Mouse (Mus musculus): ENCODE measurements around the gene Col8a1. TPM values are rescaled to one million over a fixed set of nuclear protein-coding genes. Genes with fewer than 3 reads are reported as not detected.
A peak's percentile ranks its signal among the peaks of the same experiment; 100 is the strongest.

Col8a1 gene
- total RNA-seq (2014; rRNA removed) (5.5 and 7.7 TPM in 2 replicates), polyA plus RNA-seq (2015; fragmentation: Nextera tagmentation; extraction: Ambion mirVana) (1.9 and 3.5 TPM in 2 replicates)

DNA sequence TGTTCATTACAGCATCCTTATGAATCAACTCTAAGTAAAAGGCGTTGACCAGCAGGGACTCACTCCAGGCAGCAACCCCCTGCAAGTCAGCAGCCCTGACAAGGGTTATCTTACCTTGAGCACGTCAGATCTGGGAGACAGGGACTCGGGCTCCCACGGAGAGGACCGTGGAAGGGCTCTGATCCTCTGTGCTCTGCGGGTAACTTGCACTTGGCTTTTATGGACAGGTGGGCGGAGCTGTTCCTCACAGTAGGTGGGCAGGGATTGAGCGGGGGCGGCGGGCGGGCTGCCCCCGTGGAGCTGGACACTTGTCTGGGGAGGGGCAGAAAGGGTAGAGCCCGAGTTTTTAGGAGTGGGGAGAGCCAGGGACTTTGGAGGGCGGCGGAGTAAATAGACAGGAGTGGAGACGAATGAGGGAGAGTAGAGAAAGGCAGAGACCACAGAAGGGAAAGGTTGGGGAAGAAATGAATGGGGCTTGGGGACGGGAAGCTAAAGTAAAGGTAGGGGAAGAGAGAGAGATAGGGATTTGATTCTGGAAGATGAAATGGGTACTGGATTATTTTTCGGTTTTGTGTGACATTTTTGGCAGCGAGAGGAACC is at the start of gene Col8a1:
TSS of gene Col8a1 (minus strand) at position 212 of the 600 bp plus-strand sequence.
- H3K27me3 ChIP-seq (ENCODE audit: insufficient read depth, low read length), result no peaks in the 10 kb centered on the region

DNA sequence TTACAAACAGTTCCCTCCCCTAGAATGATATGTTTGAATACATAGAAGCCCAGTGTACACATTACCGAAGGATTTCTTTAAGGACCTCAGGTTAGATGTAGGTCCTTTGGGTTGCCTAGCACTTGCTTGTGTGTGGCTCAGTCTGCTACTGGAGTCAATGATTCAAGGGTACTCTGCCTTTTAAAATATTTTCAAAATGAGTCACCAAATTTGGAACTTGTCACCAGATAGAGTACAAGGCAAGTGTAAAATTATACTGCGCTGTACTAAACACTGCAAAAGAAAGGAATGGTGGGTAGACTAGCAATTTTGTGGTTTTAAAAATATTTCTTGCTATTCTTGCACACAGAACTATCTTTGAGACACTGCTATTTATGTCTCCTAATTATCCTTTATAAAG is 47.3 kb upstream of the Col8a1 start:
- no peak for TF ChIP-seq CTCF (IDR thresholded peaks at IDR 0.05; ENCODE audit: low read depth)
- no peak overlapping the region for H3K4me3 ChIP-seq (ENCODE audit: low read depth, low read length)
- DNase-seq (no peak), ATAC-seq (no peak)
- 99% methylated on average over 2 of the region's 2 CpGs for WGBS
- H3K4me2 ChIP-seq (ENCODE audit: low read depth), result no peak overlapping the region
- no peaks in the 10 kb centered on the region for H3K9me3 ChIP-seq (ENCODE audit: low read length)
- no peaks in the 10 kb centered on the region for H3K4me1 ChIP-seq (ENCODE audit: insufficient read depth)
- no peaks in the 10 kb centered on the region for H3K36me3 ChIP-seq (ENCODE audit: insufficient read depth)
- H3K9ac ChIP-seq, result no peak overlapping the region
- no peaks in the 10 kb centered on the region for H3K27me3 ChIP-seq (ENCODE audit: insufficient read depth, low read length)
- no peak overlapping the region for H3K27ac ChIP-seq (ENCODE audit: low read depth, low read length)

More for the DNA sequence above, at the start of gene Col8a1:
- Histone ChIP-seq H3K9ac (peak within 1 kb of the TSS; percentile 45), H3K27ac (ENCODE audit: low read depth, low read length) (no peak within 1 kb of the TSS), H3K36me3 (ENCODE audit: insufficient read depth) (no peaks in the 10 kb centered on the region), H3K4me1 (ENCODE audit: insufficient read depth) (0 out of 2 replicates have a peak, but pooled peaks cover 3% of the 10 kb centered on the region), H3K4me2 (ENCODE audit: low read depth) (peak within 1 kb of the TSS; percentile 62), H3K9me3 (ENCODE audit: low read length) (no peaks in the 10 kb centered on the region), H3K4me3 (ENCODE audit: low read depth, low read length) (peak within 1 kb of the TSS; percentile 38)
- TF ChIP-seq CTCF (IDR thresholded peaks at IDR 0.05; ENCODE audit: low read depth), result no peak
- 2% methylated on average over 19 of the region's 19 CpGs for WGBS
- DNase-seq, result no peak
- ATAC-seq, result peak; percentile 32; the same call in 1 of the 2 replicates

DNA sequence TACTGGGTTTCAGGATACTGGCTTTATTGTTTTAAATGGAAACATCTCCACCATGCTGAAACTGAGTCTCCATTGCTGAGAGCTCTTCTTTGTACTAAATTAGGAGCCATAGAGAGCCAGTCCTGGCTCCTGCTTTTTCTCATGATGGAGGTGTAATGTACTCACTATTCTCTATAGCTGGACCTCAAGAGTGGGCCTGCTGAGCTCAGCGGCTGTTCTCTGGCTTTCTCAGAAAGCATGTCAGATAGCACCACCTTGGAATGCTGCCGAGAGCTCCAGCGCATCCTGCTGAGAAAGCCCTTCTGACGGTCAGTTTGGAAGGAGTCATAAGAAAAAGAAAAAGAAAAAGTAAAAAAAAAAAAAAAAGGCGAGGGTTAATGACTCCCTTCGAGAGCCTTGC is 41.8 kb upstream of the Col8a1 start:
- Histone ChIP-seq H3K4me3 (ENCODE audit: low read depth, low read length) (no peak overlapping the region), H3K4me1 (ENCODE audit: insufficient read depth) (no peaks in the 10 kb centered on the region), H3K27ac (ENCODE audit: low read depth, low read length) (no peak overlapping the region), H3K36me3 (ENCODE audit: insufficient read depth) (no peaks in the 10 kb centered on the region), H3K9me3 (ENCODE audit: low read length) (no peaks in the 10 kb centered on the region), H3K9ac (no peak overlapping the region), H3K27me3 (ENCODE audit: insufficient read depth, low read length) (no peaks in the 10 kb centered on the region), H3K4me2 (ENCODE audit: low read depth) (no peak overlapping the region)
- no peak for TF ChIP-seq CTCF (IDR thresholded peaks at IDR 0.05; ENCODE audit: low read depth)
- DNase-seq (no peak), ATAC-seq (no peak)
- WGBS, result 60% methylated on average over 6 of the region's 6 CpGs

DNA sequence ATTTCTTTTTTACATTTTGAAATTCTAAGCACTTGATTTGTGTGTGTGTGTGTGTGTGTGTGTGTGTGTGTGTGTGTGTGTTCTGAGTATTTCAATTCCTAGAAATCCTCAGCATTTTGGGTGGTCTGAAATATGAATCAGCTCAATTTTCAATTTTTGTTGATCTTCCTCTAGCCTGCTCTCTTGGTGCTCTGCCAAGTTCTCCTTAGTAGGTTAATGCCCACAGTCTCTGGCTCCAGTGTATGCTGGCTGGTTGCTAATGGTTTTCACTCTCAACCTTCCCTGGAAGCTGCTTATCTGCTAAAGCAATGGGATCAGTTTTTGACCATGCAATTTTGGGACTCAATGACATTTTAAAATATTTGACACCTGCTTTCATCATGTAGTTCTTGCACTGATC is 24.5 kb upstream of the Col8a1 start:
- no peaks in the 10 kb centered on the region for H3K4me1 ChIP-seq (ENCODE audit: insufficient read depth)
- ATAC-seq (no peak), DNase-seq (no peak)
- no peak for TF ChIP-seq CTCF (IDR thresholded peaks at IDR 0.05; ENCODE audit: low read depth)
- H3K9ac ChIP-seq, result no peak overlapping the region
- H3K9me3 ChIP-seq (ENCODE audit: low read length), result no peaks in the 10 kb centered on the region
- no peak overlapping the region for H3K4me3 ChIP-seq (ENCODE audit: low read depth, low read length)
- no peaks in the 10 kb centered on the region for H3K36me3 ChIP-seq (ENCODE audit: insufficient read depth)
- H3K27ac ChIP-seq (ENCODE audit: low read depth, low read length), result no peak overlapping the region
- H3K4me2 ChIP-seq (ENCODE audit: low read depth), result no peak overlapping the region
- H3K27me3 ChIP-seq (ENCODE audit: insufficient read depth, low read length), result no peaks in the 10 kb centered on the region

DNA sequence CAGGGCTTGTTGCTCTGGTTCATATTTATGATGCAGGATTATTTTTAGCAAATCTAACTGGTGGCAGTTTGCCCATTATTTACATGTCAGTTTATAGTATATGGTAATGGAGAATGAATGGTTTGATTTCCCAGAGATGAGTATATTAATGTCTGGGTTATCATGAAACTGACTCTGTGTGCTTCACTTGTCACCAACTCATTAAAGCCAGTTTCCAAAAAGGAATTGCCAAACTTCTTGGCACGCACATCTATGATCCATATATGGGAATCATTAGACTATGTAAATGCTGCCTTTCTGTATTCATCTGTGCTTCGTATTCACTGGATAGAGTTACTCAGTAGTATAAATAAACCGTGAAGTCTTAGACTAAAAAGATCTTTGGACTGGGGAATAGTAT is 11.1 kb upstream of the Col8a1 start:
- TF ChIP-seq CTCF (IDR thresholded peaks at IDR 0.05; ENCODE audit: low read depth), result no peak
- WGBS, result 63% methylated on average over 3 of the region's 3 CpGs

DNA sequence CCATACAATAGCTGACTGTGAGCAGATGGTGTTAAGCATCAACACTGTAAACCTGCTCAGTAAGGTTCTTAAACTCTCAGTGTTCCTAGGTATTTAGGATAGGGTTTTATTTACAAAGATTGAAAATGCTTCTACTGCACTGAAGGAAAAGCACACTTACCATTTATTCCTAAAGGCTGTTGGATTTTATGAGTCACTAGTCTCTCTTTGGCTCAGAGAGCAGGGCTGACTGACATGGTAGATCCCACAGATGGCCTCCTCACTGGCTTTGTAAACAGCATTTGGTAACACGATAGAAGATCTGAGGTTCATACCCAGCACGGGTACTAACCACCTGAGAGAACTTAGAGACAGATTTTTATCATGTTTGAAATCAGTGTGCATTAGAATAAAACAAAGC is 5.3 kb upstream of the Col8a1 start:
- H3K4me3 ChIP-seq (ENCODE audit: low read depth, low read length), result no peak overlapping the region
- no peak overlapping the region for H3K9ac ChIP-seq
- TF ChIP-seq CTCF (IDR thresholded peaks at IDR 0.05; ENCODE audit: low read depth), result no peak
- no peak for DNase-seq
- no peak overlapping the region for H3K4me2 ChIP-seq (ENCODE audit: low read depth)
- ATAC-seq, result 0 out of 2 replicates have a peak, but pooled peaks have one; percentile 25
- no peaks in the 10 kb centered on the region for H3K36me3 ChIP-seq (ENCODE audit: insufficient read depth)
- H3K27ac ChIP-seq (ENCODE audit: low read depth, low read length), result no peak overlapping the region
- H3K4me1 ChIP-seq (ENCODE audit: insufficient read depth), result no peaks in the 10 kb centered on the region
- H3K9me3 ChIP-seq (ENCODE audit: low read length), result no peaks in the 10 kb centered on the region
- 64% methylated on average over 2 of the region's 2 CpGs for WGBS
- no peaks in the 10 kb centered on the region for H3K27me3 ChIP-seq (ENCODE audit: insufficient read depth, low read length)

More for the DNA sequence above, 11.1 kb upstream of the Col8a1 start:
- H3K4me3 ChIP-seq (ENCODE audit: low read depth, low read length), result no peak overlapping the region
- no peaks in the 10 kb centered on the region for H3K36me3 ChIP-seq (ENCODE audit: insufficient read depth)
- H3K27ac ChIP-seq (ENCODE audit: low read depth, low read length), result no peak overlapping the region
- H3K4me1 ChIP-seq (ENCODE audit: insufficient read depth), result no peaks in the 10 kb centered on the region
- H3K27me3 ChIP-seq (ENCODE audit: insufficient read depth, low read length), result no peaks in the 10 kb centered on the region
- H3K9ac ChIP-seq, result no peak overlapping the region
- no peaks in the 10 kb centered on the region for H3K9me3 ChIP-seq (ENCODE audit: low read length)
- ATAC-seq (peak; percentile 87), DNase-seq (peak; percentile 58)
- no peak overlapping the region for H3K4me2 ChIP-seq (ENCODE audit: low read depth)

DNA sequence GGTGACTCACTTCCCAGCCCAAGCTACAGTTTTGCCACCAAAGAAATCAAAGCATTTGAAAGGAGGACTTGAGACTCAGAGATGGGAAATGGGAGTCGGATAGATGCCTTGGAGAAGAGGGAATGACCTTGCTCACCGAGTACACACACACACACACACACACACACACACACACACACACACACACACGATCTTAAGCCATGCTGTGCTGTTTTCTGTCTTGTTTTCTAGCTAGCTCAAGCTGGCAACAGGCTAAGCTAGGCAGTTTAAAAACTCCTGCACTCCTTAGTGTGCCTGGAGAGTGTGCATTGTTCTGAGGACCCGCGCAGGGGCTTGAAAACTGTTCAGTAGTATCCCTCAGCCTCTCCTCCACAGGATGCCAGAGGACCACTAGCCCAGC is 1.2 kb upstream of the Col8a1 start:
- no peaks in the 10 kb centered on the region for H3K27me3 ChIP-seq (ENCODE audit: insufficient read depth, low read length)
- no peaks in the 10 kb centered on the region for H3K9me3 ChIP-seq (ENCODE audit: low read length)
- DNase-seq (no peak), ATAC-seq (no peak)
- TF ChIP-seq CTCF (IDR thresholded peaks at IDR 0.05; ENCODE audit: low read depth), result no peak
- WGBS, result 23% methylated on average over 5 of the region's 5 CpGs
- H3K4me3 ChIP-seq (ENCODE audit: low read depth, low read length), result peak overlapping the region; percentile 38; the same call in 1 of the 2 replicates
- 0 out of 2 replicates have a peak, but pooled peaks cover 3% of the 10 kb centered on the region for H3K4me1 ChIP-seq (ENCODE audit: insufficient read depth)
- no peaks in the 10 kb centered on the region for H3K36me3 ChIP-seq (ENCODE audit: insufficient read depth)
- peak overlapping the region; percentile 62 for H3K4me2 ChIP-seq (ENCODE audit: low read depth)
- H3K9ac ChIP-seq, result peak overlapping the region; percentile 45
- no peak overlapping the region for H3K27ac ChIP-seq (ENCODE audit: low read depth, low read length)

All from forebrain, postnatal 0 days (tissue).